Comparison of ENCODE assay signal across 16 mouse cellular contexts in genomic region chr6:71556826-71557225, GRCm38 (mm10).
"Had no signal": no experiment of that assay in that cellular context is flagged by ENCODE, and none has a peak within 500 bp of the region (broad histone marks: within the 10 kb centered on the region; RNA-seq: fewer than 3 reads in every experiment).

No protein-coding gene starts in this region.

- H3K4me3 ChIP-seq: lung, embryonic 15.5 days; megakaryocyte, embryonic 14.5 days; midbrain, embryonic 13.5 days; midbrain, embryonic 15.5 days; neural tube, embryonic 12.5 days; stomach, embryonic 15.5 days had no signal

- H3K4me2 ChIP-seq: lung, embryonic 15.5 days; midbrain, embryonic 11.5 days; midbrain, embryonic 13.5 days; midbrain, embryonic 15.5 days; neural tube, embryonic 12.5 days; stomach, embryonic 15.5 days had no signal

- H3K4me1 ChIP-seq: lung, embryonic 15.5 days; midbrain, embryonic 13.5 days; midbrain, embryonic 15.5 days; neural tube, embryonic 12.5 days; stomach, embryonic 15.5 days had no signal

- H3K27ac ChIP-seq: lung, embryonic 15.5 days; midbrain, embryonic 13.5 days; midbrain, embryonic 15.5 days; neural tube, embryonic 12.5 days; stomach, embryonic 15.5 days; stomach, postnatal 0 days had no signal

- ATAC-seq: lung, postnatal 0 days; midbrain, embryonic 13.5 days; midbrain, embryonic 15.5 days had no signal

- H3K27me3 ChIP-seq: lung, embryonic 15.5 days; megakaryocyte, embryonic 14.5 days; midbrain, embryonic 13.5 days; midbrain, embryonic 15.5 days; neural tube, embryonic 12.5 days; stomach, embryonic 15.5 days had no signal

- H3K9ac ChIP-seq: lung, embryonic 15.5 days; midbrain, embryonic 13.5 days; midbrain, embryonic 15.5 days; neural tube, embryonic 12.5 days; stomach, embryonic 15.5 days had no signal

- DNase-seq: lung, adult 2 months; lung, postnatal 14 days; lung, postnatal 36 days; right cerebral cortex, postnatal 14 days; thymus, adult 2 months; thymus, postnatal 25 days; thymus, postnatal 4 days had no signal

- H3K9me3 ChIP-seq: lung, embryonic 15.5 days; megakaryocyte, embryonic 14.5 days; midbrain, embryonic 13.5 days; midbrain, embryonic 15.5 days; neural tube, embryonic 12.5 days; stomach, embryonic 15.5 days had no signal
